Mouse (Mus musculus): ENCODE data around the gene Sf1.

- TF ChIP-seq CTCF (IDR thresholded peaks at IDR 0.05; ENCODE audit: low read depth, low read length): no peak
- no peak for TF ChIP-seq POLR2A (IDR thresholded peaks at IDR 0.05; ENCODE audit: borderline replicate concordance, low read depth, low read length)
These were observed 22.7 kb downstream of the Sf1 start for GRCm38 (mm10) chr19:6386234-6386633.

All from bone marrow macrophage, adult 2 months (primary cell).